Mouse (Mus musculus) thymus, postnatal 36 days (tissue): Measurements from ENCODE around the gene Gpnmb.

Experiments
- DNase-seq, 2 experiments: peaks; one replicate each; pipeline ENCODE4 v3.0.0; 2022; ENCODE audit warnings: mixed read lengths in 2 of 2

The Gpnmb gene

GRCm38 (mm10) chr6:49097596-49098110, 61.3 kb downstream of the Gpnmb start:
- no peak for DNase-seq

- no peak for DNase-seq
Measured at GRCm38 (mm10) chr6:49099086-49099485, 62.7 kb downstream of the Gpnmb start.

DNA sequence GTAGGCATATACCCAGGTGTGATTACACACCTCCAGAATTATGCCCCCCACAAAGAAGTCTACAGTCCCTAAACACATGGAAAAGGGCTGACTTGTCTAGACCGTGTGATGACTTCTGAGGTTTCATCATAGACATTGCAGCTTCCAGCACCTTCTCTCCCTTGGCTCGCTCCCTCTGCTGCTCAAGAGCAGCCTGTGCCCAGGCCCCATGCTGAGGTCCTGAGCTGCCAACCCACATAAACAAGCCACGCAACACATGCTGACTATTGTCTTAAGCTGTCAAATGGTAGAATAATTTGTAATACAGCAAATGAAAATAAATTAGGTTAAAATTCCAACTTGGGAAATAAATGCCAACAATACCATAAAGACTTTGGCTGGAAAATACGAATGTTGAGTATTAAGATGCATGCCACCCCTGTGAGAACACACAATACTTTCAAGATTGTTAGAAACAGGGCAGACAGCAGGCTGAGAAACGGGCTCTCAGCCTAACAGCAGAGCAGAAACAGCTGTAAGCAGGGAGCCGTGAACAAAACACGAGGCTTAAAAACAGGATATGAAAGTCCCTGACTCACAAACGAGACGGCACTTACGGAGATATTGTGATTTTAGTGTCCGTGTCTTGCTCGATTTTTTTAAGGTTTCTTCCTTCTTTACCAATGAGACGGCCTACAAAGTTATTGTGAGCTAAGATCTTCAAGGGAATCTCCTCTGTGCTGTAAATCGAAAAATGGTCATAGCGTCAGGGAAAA, 70.6 kb downstream of the Gpnmb start:
- DNase-seq: no peak

- DNase-seq: no peak
Measured at GRCm38 (mm10) chr6:49109196-49109595, 72.8 kb downstream of the Gpnmb start.

DNA sequence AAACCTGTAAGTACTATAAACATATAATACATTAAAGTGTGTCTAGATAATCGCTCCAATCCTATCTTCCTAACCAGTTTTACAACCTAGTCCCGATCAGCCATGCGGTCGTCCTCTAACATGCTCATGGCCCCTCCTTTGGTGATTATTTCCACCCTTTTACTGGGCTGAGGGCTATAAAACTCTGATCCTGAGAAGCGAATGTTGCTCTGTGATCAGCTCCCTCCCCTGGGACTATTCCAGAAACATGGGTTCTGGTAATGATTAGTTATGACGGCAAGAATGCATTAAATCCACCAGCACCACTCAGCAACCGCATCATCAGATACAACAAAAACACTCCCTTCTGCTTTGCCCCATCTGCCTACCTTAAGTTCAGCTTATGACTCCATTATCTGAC, 77.5 kb downstream of the Gpnmb start:
- no peak for DNase-seq

GRCm38 (mm10) chr6:49114457-49114856, 78.1 kb downstream of the Gpnmb start:
- DNase-seq: no peak

DNA sequence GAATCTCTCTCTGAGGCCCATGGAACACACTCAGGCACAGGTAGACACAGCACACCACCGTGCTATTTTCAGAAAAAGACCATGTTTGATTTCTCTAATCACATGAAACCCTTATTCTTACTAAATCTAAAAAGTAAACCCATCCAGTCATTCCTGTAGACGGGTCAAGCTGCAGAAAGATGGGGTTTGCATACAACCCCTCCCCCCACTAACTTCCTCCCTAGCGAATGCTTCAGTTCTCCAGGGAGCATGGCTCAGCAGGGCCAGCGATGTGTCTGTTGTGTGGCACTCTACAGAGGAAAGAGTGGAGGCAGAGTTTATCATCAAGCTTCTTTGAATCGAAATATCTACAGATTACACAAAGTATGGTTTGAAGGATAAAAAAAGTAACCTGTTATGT, 79.2 kb downstream of the Gpnmb start:
- no peak for DNase-seq

- DNase-seq: no peak
Measured at GRCm38 (mm10) chr6:49116241-49116640, 79.9 kb downstream of the Gpnmb start.

GRCm38 (mm10) chr6:49118446-49118845, 82.1 kb downstream of the Gpnmb start:
- no peak for DNase-seq

DNA sequence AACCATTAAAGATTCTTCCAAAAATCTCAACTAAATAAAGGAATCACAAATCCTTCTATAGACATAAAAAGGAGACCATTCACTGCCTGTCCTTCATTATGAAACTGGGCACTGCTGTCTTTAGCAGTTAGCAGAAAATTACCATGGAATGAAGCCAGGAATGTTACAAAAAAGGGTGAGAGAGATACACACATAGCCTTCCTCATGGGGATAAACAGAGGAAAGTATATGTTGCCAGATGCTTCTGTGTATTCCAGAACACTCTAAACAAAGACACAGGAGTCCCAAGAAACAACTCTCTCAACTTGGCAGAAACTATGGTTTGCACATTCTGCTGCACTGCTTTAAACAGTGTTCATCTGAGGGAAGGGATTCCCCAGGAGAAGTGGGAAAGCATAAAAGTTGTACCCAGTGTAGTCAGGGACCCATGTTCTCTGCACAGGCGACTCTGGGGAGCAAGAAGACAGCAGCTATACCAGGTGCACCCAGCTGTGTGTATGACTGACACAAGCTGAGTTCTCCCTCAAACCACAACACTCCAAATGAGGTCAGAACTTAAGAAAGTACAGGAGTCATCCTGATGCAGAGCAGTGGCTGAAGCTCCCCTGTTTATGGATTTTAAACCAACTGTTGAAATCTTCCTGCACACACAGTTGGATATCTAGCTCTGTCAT, 83.3 kb downstream of the Gpnmb start:
- peak; percentile 15 to 32 for DNase-seq

- DNase-seq: no peak
Measured at GRCm38 (mm10) chr6:49120370-49120769, 84.0 kb downstream of the Gpnmb start.
